Mouse (Mus musculus): Measurements from ENCODE around the gene Ildr2. TPM values are rescaled to one million over a fixed set of nuclear protein-coding genes. Genes with fewer than 3 reads are reported as not detected.

The Ildr2 gene
- total and polyA plus RNA-seq, 3 experiments: 0.25 to 2.9 (median 2.4) TPM

GRCm38 (mm10) chr1:166238315-166238969 lies 15.5 kb upstream of the Ildr2 start, which contains the start of gene Mael:
Mael (minus strand) TSS chr1:166238747.
- 80% methylated on average over 53 of the region's 53 CpGs for WGBS
- no peak for TF ChIP-seq POLR2A (IDR thresholded peaks at IDR 0.05; ENCODE audit: insufficient read depth, low read depth, low read length)
- no peak for TF ChIP-seq EP300 (IDR thresholded peaks at IDR 0.05; ENCODE audit: insufficient read depth, low read depth, low read length)
- TF ChIP-seq CTCF (IDR thresholded peaks at IDR 0.05): no peak
- no peak for DNase-seq
- Histone ChIP-seq H3K4me1 (ENCODE audit: control insufficient read depth, insufficient read depth, low read length) (no peaks in the 10 kb centered on the region), H3K27me3 (ENCODE audit: control insufficient read depth, insufficient read depth, low read length) (0 out of 2 replicates have a peak, but pooled peaks cover 2% of the 10 kb centered on the region), H3K27ac (no peak within 1 kb of the TSS), H3K79me2 (replicated peaks; ENCODE audit: control insufficient read depth, insufficient read depth, low read length) (no peaks in the 10 kb centered on the region), H3K36me3 (ENCODE audit: control insufficient read depth, insufficient read depth, low read length) (no peaks in the 10 kb centered on the region), H3K4me3 (no peak within 1 kb of the TSS), H3K9ac (ENCODE audit: low read depth, low read length) (no peak within 1 kb of the TSS)
- intact Hi-C loops (cut with DNase I): no loop called here

- Histone ChIP-seq H3K4me3 (no peak overlapping the region), H3K27ac (no peak overlapping the region), H3K9ac (ENCODE audit: low read depth, low read length) (no peak overlapping the region), H3K79me2 (replicated peaks; ENCODE audit: control insufficient read depth, insufficient read depth, low read length) (no peaks in the 10 kb centered on the region; the same call in 1 of the 2 replicates), H3K36me3 (ENCODE audit: control insufficient read depth, insufficient read depth, low read length) (no peaks in the 10 kb centered on the region), H3K4me1 (ENCODE audit: control insufficient read depth, insufficient read depth, low read length) (no peaks in the 10 kb centered on the region), H3K27me3 (ENCODE audit: control insufficient read depth, insufficient read depth, low read length) (no peaks in the 10 kb centered on the region)
- no peak for DNase-seq
- TF ChIP-seq CTCF (IDR thresholded peaks at IDR 0.05) (no peak), EP300 (IDR thresholded peaks at IDR 0.05; ENCODE audit: insufficient read depth, low read depth, low read length) (no peak), POLR2A (IDR thresholded peaks at IDR 0.05; ENCODE audit: insufficient read depth, low read depth, low read length) (no peak)
- intact Hi-C loops (cut with DNase I): no loop called here
- WGBS: 59% methylated on average over 6 of the region's 6 CpGs
Measured at GRCm38 (mm10) chr1:166244285-166244684, 9.7 kb upstream of the Ildr2 start.

- intact Hi-C loops (cut with DNase I): loop anchor here (2.0 to 5.0 kb wide), 2 partner anchors 42 to 94 kb away; no protein-coding TSS in a partner anchor
- WGBS: 53% methylated on average over 8 of the region's 8 CpGs
- H3K79me2 ChIP-seq (replicated peaks; ENCODE audit: control insufficient read depth, insufficient read depth, low read length): no peaks in the 10 kb centered on the region
- H3K27ac ChIP-seq: no peak overlapping the region
- H3K27me3 ChIP-seq (ENCODE audit: control insufficient read depth, insufficient read depth, low read length): peaks cover 6% of the 10 kb centered on the region; the same call in 1 of the 2 replicates
- DNase-seq: no peak
- H3K4me3 ChIP-seq: no peak overlapping the region
- TF ChIP-seq CTCF (IDR thresholded peaks at IDR 0.05) (no peak), EP300 (IDR thresholded peaks at IDR 0.05; ENCODE audit: insufficient read depth, low read depth, low read length) (no peak), POLR2A (IDR thresholded peaks at IDR 0.05; ENCODE audit: insufficient read depth, low read depth, low read length) (no peak)
- H3K36me3 ChIP-seq (ENCODE audit: control insufficient read depth, insufficient read depth, low read length): no peaks in the 10 kb centered on the region
- no peaks in the 10 kb centered on the region; the same call in 1 of the 2 replicates for H3K4me1 ChIP-seq (ENCODE audit: control insufficient read depth, insufficient read depth, low read length)
- no peak overlapping the region for H3K9ac ChIP-seq (ENCODE audit: low read depth, low read length)
Measured at GRCm38 (mm10) chr1:166255091-166255490, 1.2 kb downstream of the Ildr2 start.

- peak in 1 of 2 experiments; percentile 21 for DNase-seq
- H3K27me3 ChIP-seq (ENCODE audit: control insufficient read depth, insufficient read depth, low read length): peaks cover 6% of the 10 kb centered on the region; the same call in 1 of the 2 replicates
- TF ChIP-seq CTCF (IDR thresholded peaks at IDR 0.05): no peak
- TF ChIP-seq POLR2A (IDR thresholded peaks at IDR 0.05; ENCODE audit: insufficient read depth, low read depth, low read length): no peak
- TF ChIP-seq EP300 (IDR thresholded peaks at IDR 0.05; ENCODE audit: insufficient read depth, low read depth, low read length): no peak
- H3K79me2 ChIP-seq (replicated peaks; ENCODE audit: control insufficient read depth, insufficient read depth, low read length): no peaks in the 10 kb centered on the region
- H3K27ac ChIP-seq: no peak overlapping the region
- WGBS: 42% methylated on average over 2 of the region's 2 CpGs
- H3K9ac ChIP-seq (ENCODE audit: low read depth, low read length): no peak overlapping the region
- intact Hi-C loops (cut with DNase I): loop anchor here (2.0 to 5.0 kb wide), 2 partner anchors 42 to 95 kb away; no protein-coding TSS in a partner anchor
- H3K36me3 ChIP-seq (ENCODE audit: control insufficient read depth, insufficient read depth, low read length): no peaks in the 10 kb centered on the region
- no peak overlapping the region for H3K4me3 ChIP-seq
- no peaks in the 10 kb centered on the region; the same call in 1 of the 2 replicates for H3K4me1 ChIP-seq (ENCODE audit: control insufficient read depth, insufficient read depth, low read length)
Measured at GRCm38 (mm10) chr1:166255651-166256050, 1.7 kb downstream of the Ildr2 start.

GRCm38 (mm10) chr1:166256302-166256701 lies 2.4 kb downstream of the Ildr2 start:
- Histone ChIP-seq H3K79me2 (replicated peaks; ENCODE audit: control insufficient read depth, insufficient read depth, low read length) (no peaks in the 10 kb centered on the region), H3K27ac (no peak overlapping the region), H3K4me1 (ENCODE audit: control insufficient read depth, insufficient read depth, low read length) (no peaks in the 10 kb centered on the region; the same call in 1 of the 2 replicates), H3K27me3 (ENCODE audit: control insufficient read depth, insufficient read depth, low read length) (peaks cover 6% of the 10 kb centered on the region; the same call in 1 of the 2 replicates), H3K4me3 (no peak overlapping the region), H3K36me3 (ENCODE audit: control insufficient read depth, insufficient read depth, low read length) (no peaks in the 10 kb centered on the region), H3K9ac (ENCODE audit: low read depth, low read length) (no peak overlapping the region)
- DNase-seq: no peak
- intact Hi-C loops (cut with DNase I): loop anchor here (5.0 kb wide), 1 partner anchor 41 kb away; no protein-coding TSS in a partner anchor
- WGBS: 24% methylated on average over 6 of the region's 6 CpGs
- TF ChIP-seq POLR2A (IDR thresholded peaks at IDR 0.05; ENCODE audit: insufficient read depth, low read depth, low read length): no peak
- no peak for TF ChIP-seq CTCF (IDR thresholded peaks at IDR 0.05)
- no peak for TF ChIP-seq EP300 (IDR thresholded peaks at IDR 0.05; ENCODE audit: insufficient read depth, low read depth, low read length)

GRCm38 (mm10) chr1:166256898-166257297 lies 3.0 kb downstream of the Ildr2 start:
- H3K4me1 ChIP-seq (ENCODE audit: control insufficient read depth, insufficient read depth, low read length): no peaks in the 10 kb centered on the region; the same call in 1 of the 2 replicates
- no peak overlapping the region for H3K9ac ChIP-seq (ENCODE audit: low read depth, low read length)
- intact Hi-C loops (cut with DNase I): loop anchor here (5.0 kb wide), 1 partner anchor 40 kb away; no protein-coding TSS in a partner anchor
- 73% methylated on average over 4 of the region's 4 CpGs for WGBS
- no peaks in the 10 kb centered on the region for H3K36me3 ChIP-seq (ENCODE audit: control insufficient read depth, insufficient read depth, low read length)
- no peak for DNase-seq
- TF ChIP-seq POLR2A (IDR thresholded peaks at IDR 0.05; ENCODE audit: insufficient read depth, low read depth, low read length): no peak
- no peak for TF ChIP-seq EP300 (IDR thresholded peaks at IDR 0.05; ENCODE audit: insufficient read depth, low read depth, low read length)
- TF ChIP-seq CTCF (IDR thresholded peaks at IDR 0.05): no peak
- H3K27me3 ChIP-seq (ENCODE audit: control insufficient read depth, insufficient read depth, low read length): peaks cover 6% of the 10 kb centered on the region; the same call in 1 of the 2 replicates
- no peak overlapping the region for H3K27ac ChIP-seq
- H3K4me3 ChIP-seq: no peak overlapping the region
- H3K79me2 ChIP-seq (replicated peaks; ENCODE audit: control insufficient read depth, insufficient read depth, low read length): no peaks in the 10 kb centered on the region
